Mouse (Mus musculus): ENCODE data around the gene Acaa1a.

Gene Acaa1a

GRCm38 (mm10) chr9:119388956-119389355, 49.5 kb downstream of the Acaa1a start:
- DNase-seq (ENCODE audit: low read depth, low spot score) = no peak

- no peak for DNase-seq (ENCODE audit: low read depth, low spot score)
Measured at GRCm38 (mm10) chr9:119390214-119390613, 50.7 kb downstream of the Acaa1a start.

- DNase-seq (ENCODE audit: low read depth, low spot score) = no peak
Measured at GRCm38 (mm10) chr9:119394808-119395207, 55.3 kb downstream of the Acaa1a start.
